Mouse (Mus musculus): ENCODE measurements around the gene Hirip3. TPM values are rescaled to one million over a fixed set of nuclear protein-coding genes. Genes with fewer than 3 reads are reported as not detected.

Hirip3 gene
- polyA plus RNA-seq, 1 experiment from 2014 or later: 8.4 TPM

DNA sequence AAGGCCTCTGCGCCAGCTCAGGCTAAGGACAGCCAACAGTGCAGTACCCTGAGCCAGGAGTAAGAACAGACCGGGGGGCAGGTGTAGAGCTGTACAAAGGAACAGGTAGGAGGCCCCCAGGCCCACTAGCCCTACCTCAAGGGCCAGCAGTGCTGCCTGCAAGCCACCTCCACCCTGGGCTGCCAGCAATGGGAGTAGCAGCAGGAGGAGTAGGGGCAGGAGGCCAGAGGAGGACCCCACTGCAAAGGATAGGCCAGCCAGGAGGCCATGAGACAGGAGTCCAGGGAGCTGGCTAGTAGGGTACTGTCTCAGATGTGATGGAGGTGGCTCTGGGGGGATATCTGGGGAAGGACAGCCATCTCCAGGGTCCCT lies 8.7 kb downstream of the Hirip3 start:
- H3K4me2 ChIP-seq (replicated peaks; ENCODE audit: low read depth, low read length): no peak overlapping the region
- no peaks in the 10 kb centered on the region for H3K9me3 ChIP-seq (ENCODE audit: low read length)
- ATAC-seq (no peak), DNase-seq (ENCODE audit: low spot score) (no peak)
- peaks cover 78% of the 10 kb centered on the region for H3K36me3 ChIP-seq (ENCODE audit: insufficient read depth, low read length)
- H3K27ac ChIP-seq (ENCODE audit: low read length): no peak overlapping the region
- H3K4me3 ChIP-seq (ENCODE audit: low read depth, low read length): no peak overlapping the region
- no peak for TF ChIP-seq EP300 (IDR thresholded peaks at IDR 0.05)
- TF ChIP-seq CTCF (IDR thresholded peaks at IDR 0.05): no peak
- no peaks in the 10 kb centered on the region for H3K27me3 ChIP-seq (replicated peaks; ENCODE audit: insufficient read depth, low read length)
- no peaks in the 10 kb centered on the region for H3K4me1 ChIP-seq (ENCODE audit: insufficient read depth, low read depth, low read length)
- H3K9ac ChIP-seq (replicated peaks; ENCODE audit: low read depth): no peak overlapping the region
- 96% methylated on average over 2 of the region's 2 CpGs for WGBS

- Histone ChIP-seq H3K27me3 (replicated peaks; ENCODE audit: insufficient read depth, low read length) (no peaks in the 10 kb centered on the region), H3K9me3 (ENCODE audit: low read length) (no peaks in the 10 kb centered on the region), H3K27ac (ENCODE audit: low read length) (no peak overlapping the region), H3K9ac (replicated peaks; ENCODE audit: low read depth) (no peak overlapping the region), H3K4me1 (ENCODE audit: insufficient read depth, low read depth, low read length) (0 out of 2 replicates have a peak, but pooled peaks cover 7% of the 10 kb centered on the region), H3K4me3 (ENCODE audit: low read depth, low read length) (no peak overlapping the region), H3K36me3 (ENCODE audit: insufficient read depth, low read length) (peaks cover 68% of the 10 kb centered on the region), H3K4me2 (replicated peaks; ENCODE audit: low read depth, low read length) (no peak overlapping the region)
- DNase-seq (ENCODE audit: low spot score) (no peak), ATAC-seq (no peak)
- no peak for TF ChIP-seq EP300 (IDR thresholded peaks at IDR 0.05)
- WGBS: 96% methylated on average over 1 of the region's 1 CpGs
These were observed 15.5 kb downstream of the Hirip3 start for GRCm38 (mm10) chr7:126877239-126877638.

DNA sequence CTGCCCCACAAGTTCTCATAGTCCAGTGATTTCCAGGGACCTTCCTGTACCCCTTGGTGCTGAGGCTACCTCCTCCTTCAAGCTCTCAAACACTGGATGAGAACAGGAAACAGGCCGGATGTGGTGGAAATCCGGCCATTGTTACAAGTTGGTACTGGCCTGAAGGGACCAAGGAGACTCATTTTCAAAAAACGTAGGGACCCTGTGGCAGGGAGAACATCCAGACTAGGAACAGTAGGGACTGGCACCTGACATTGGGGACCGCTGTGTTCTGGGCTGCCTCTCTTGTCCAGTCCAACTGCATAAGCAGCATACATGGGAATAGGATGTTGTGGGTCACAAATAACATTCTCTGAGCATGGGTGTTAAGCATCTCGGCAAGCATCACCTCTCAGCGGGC lies 19.3 kb downstream of the Hirip3 start:
- ATAC-seq: 0 out of 2 replicates have a peak, but pooled peaks have one; percentile 9
- 58% methylated on average over 6 of the region's 6 CpGs for WGBS
- H3K9me3 ChIP-seq (ENCODE audit: low read length): no peaks in the 10 kb centered on the region
- H3K27ac ChIP-seq (ENCODE audit: low read length): peak overlapping the region; percentile 77
- TF ChIP-seq CTCF (IDR thresholded peaks at IDR 0.05) (no peak), EP300 (IDR thresholded peaks at IDR 0.05) (peak; percentile 87)
- H3K9ac ChIP-seq (replicated peaks; ENCODE audit: low read depth): no peak overlapping the region
- peak; percentile 58 for DNase-seq (ENCODE audit: low spot score)
- H3K4me1 ChIP-seq (ENCODE audit: insufficient read depth, low read depth, low read length): peaks cover 12% of the 10 kb centered on the region; the same call in 1 of the 2 replicates
- H3K36me3 ChIP-seq (ENCODE audit: insufficient read depth, low read length): peaks cover 33% of the 10 kb centered on the region
- peak overlapping the region; percentile 92 for H3K4me2 ChIP-seq (replicated peaks; ENCODE audit: low read depth, low read length)
- no peaks in the 10 kb centered on the region for H3K27me3 ChIP-seq (replicated peaks; ENCODE audit: insufficient read depth, low read length)
- 0 out of 2 replicates have a peak overlapping the region, but pooled peaks have one; percentile 12 for H3K4me3 ChIP-seq (ENCODE audit: low read depth, low read length)

DNA sequence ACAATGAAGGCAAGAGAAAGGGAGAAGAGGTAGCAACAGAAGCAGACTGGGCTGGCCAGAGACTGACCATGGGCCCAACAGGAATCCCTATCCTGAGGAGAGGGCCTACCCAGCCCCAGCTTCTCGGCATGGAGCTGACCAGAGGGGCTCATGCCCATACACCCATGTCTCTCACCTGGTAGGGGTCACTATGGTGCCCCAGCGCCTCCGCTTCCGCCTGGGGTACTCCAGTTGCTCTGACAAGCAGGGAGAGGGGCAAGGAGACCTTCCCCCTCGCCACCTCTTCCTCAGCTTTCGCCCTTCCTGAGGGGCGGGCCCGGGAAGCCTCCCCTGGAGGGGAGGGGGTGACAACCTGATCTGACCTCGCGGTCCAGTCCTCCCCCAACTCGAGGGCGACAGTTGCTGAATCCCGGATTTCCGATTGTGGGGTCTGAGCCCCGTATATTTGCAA lies 22.0 kb downstream of the Hirip3 start:
- DNase-seq (ENCODE audit: low spot score): no peak

GRCm38 (mm10) chr7:126884286-126885164 lies 22.8 kb downstream of the Hirip3 start, which contains the start of gene Taok2:
TSS of gene Taok2 (minus strand) at chr7:126884703.
- DNase-seq (ENCODE audit: low spot score) (peak; percentile 99), ATAC-seq (peak; percentile 96)
- no peaks in the 10 kb centered on the region for H3K27me3 ChIP-seq (replicated peaks; ENCODE audit: insufficient read depth, low read length)
- peaks cover 12% of the 10 kb centered on the region; the same call in 1 of the 2 replicates for H3K4me1 ChIP-seq (ENCODE audit: insufficient read depth, low read depth, low read length)
- H3K9ac ChIP-seq (replicated peaks; ENCODE audit: low read depth): peak within 1 kb of the TSS; percentile 74
- H3K4me3 ChIP-seq (ENCODE audit: low read depth, low read length): peak within 1 kb of the TSS; percentile 81
- peaks cover 7% of the 10 kb centered on the region for H3K36me3 ChIP-seq (ENCODE audit: insufficient read depth, low read length)
- H3K9me3 ChIP-seq (ENCODE audit: low read length): no peaks in the 10 kb centered on the region
- H3K27ac ChIP-seq (ENCODE audit: low read length): peak within 1 kb of the TSS; percentile 93
- H3K4me2 ChIP-seq (replicated peaks; ENCODE audit: low read depth, low read length): peak within 1 kb of the TSS; percentile 92
- TF ChIP-seq CTCF (IDR thresholded peaks at IDR 0.05): peak; percentile 44; the same call in 1 of the 2 replicates
- TF ChIP-seq EP300 (IDR thresholded peaks at IDR 0.05): no peak
- under 1% methylated on average over 55 of the region's 56 CpGs for WGBS

More for the DNA sequence above, 22.0 kb downstream of the Hirip3 start:
- Histone ChIP-seq H3K4me1 (ENCODE audit: insufficient read depth, low read depth, low read length) (peaks cover 12% of the 10 kb centered on the region; the same call in 1 of the 2 replicates), H3K4me3 (ENCODE audit: low read depth, low read length) (peak overlapping the region; percentile 81), H3K27ac (ENCODE audit: low read length) (peak overlapping the region; percentile 93), H3K27me3 (replicated peaks; ENCODE audit: insufficient read depth, low read length) (no peaks in the 10 kb centered on the region), H3K9ac (replicated peaks; ENCODE audit: low read depth) (peak overlapping the region; percentile 74), H3K36me3 (ENCODE audit: insufficient read depth, low read length) (peaks cover 15% of the 10 kb centered on the region), H3K4me2 (replicated peaks; ENCODE audit: low read depth, low read length) (peak overlapping the region; percentile 92), H3K9me3 (ENCODE audit: low read length) (no peaks in the 10 kb centered on the region)
- ATAC-seq: no peak
- no peak for TF ChIP-seq EP300 (IDR thresholded peaks at IDR 0.05)
- TF ChIP-seq CTCF (IDR thresholded peaks at IDR 0.05): no peak
- under 1% methylated on average over 15 of the region's 15 CpGs for WGBS

DNA sequence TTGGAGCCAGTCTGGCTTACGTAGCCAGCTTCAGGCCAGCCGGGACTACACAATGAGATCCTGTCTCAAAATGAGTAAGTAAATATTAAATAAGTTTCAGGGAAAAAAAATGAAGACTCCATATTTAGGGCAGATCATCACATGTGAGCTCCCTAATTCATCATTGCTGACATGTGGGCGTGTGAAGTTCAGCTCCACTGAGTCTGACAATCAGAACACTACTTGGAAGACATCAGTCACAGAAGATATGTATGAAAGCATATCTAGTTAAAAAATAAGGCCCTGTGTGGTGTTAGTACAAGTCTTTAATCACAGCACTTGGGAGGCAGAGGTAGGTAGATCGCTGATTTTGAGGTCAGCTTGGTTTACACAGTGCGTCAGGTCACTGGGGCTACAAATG lies 25.5 kb downstream of the Hirip3 start:
- Histone ChIP-seq H3K27ac (ENCODE audit: low read length) (no peak overlapping the region), H3K9me3 (ENCODE audit: low read length) (no peaks in the 10 kb centered on the region), H3K4me2 (replicated peaks; ENCODE audit: low read depth, low read length) (no peak overlapping the region), H3K27me3 (replicated peaks; ENCODE audit: insufficient read depth, low read length) (no peaks in the 10 kb centered on the region), H3K4me3 (ENCODE audit: low read depth, low read length) (no peak overlapping the region), H3K4me1 (ENCODE audit: insufficient read depth, low read depth, low read length) (peaks cover 5% of the 10 kb centered on the region; the same call in 1 of the 2 replicates), H3K9ac (replicated peaks; ENCODE audit: low read depth) (no peak overlapping the region), H3K36me3 (ENCODE audit: insufficient read depth, low read length) (0 out of 2 replicates have a peak, but pooled peaks cover 6% of the 10 kb centered on the region)
- no peak for ATAC-seq
- TF ChIP-seq EP300 (IDR thresholded peaks at IDR 0.05): no peak
- TF ChIP-seq CTCF (IDR thresholded peaks at IDR 0.05): no peak
- 64% methylated on average over 5 of the region's 5 CpGs for WGBS
- DNase-seq (ENCODE audit: low spot score): no peak
